Mouse (Mus musculus) liver, adult 2 months (tissue): ENCODE data around the gene Gm9803.

Experiments used
- CTCF ChIP-seq: fragments of 200-500 bp; IDR thresholded peaks from 2 replicates; pipeline ENCODE4 v1.5.1; 2011; ENCODE audit warnings: low read depth, low read length, control low read depth
- POLR2A ChIP-seq: fragments of 200-500 bp; IDR thresholded peaks from 2 replicates; pipeline ENCODE4 v1.6.1; 2011; ENCODE audit warnings: low read length, control low read depth; ENCODE audit not compliant: insufficient read depth; ENCODE audit errors: extremely low read depth

GRCm38 (mm10) chr10:43512976-43513375 lies 10.9 kb upstream of the Gm9803 start:
- no peak for TF ChIP-seq POLR2A
- no peak for TF ChIP-seq CTCF
